Mouse (Mus musculus) retina, adult 2 months (tissue): ENCODE measurements around the gene Acadl.

ENCODE experiments used
- DNase-seq: peaks from one replicate; pipeline ENCODE4 v3.0.0-alpha.2; 2012; ENCODE audit warnings: low read depth, low spot score

Gene Acadl

DNA sequence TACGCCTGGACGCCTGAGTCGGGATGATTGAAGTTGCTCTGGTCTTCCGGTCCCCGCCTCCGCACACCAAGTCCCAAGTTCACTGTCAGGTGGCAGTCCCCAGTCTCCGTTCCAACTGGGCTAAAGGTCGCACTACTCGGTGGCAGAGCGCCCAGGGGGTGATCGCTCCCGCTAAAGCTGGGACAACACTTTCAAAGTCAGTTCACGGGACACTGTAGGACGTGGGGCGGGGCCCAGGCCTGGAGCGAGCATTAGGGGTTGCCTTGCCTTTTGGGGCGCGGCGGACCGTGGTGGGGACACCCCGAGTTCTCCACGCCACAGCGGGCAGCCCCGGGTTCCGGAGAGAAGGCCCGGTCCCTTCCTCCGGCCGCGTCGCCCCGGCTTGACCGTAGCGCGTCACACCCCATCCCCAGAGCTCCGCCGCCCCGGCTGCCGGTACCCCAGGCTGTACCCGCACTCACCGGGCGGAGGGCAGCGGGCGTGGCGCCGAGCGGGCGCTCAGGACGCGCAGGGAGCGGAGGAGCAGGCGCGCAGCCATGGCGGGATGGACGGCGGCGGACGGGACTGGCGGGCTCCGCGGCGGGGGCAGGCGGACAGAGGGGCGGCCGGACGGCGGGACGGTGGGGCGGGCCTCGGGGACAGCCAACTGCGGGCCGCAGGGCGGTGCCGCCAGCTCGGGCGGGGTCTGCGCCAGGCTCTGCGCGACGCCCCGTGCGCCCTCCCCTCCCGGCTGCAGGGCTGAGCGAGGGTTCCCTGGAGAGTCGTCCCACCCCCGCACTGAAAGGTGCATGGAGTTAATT is at the start of gene Acadl:
Gene Acadl (minus strand): TSS at position 566 of the 800 bp plus-strand sequence.
- no peak for DNase-seq

DNA sequence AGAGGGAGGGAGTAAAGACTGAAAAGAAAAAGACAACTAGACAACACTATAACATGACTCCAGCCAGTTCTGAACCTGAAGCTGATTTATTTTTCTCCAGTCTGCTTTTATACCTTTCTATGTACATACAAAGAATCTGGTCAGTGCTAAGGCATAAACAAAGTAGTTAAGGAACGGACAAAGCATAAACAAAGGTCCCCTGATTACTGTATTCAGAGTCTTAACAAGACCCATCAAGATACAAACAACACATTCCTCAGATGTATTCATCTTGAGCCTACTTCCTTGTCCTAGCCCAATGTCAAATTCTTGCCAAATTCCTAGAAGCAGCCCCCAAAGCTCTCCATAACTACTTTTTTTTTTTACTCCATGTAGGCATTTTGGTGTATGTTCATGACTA is 49.2 kb upstream of the Acadl start:
- no peak for DNase-seq

DNA sequence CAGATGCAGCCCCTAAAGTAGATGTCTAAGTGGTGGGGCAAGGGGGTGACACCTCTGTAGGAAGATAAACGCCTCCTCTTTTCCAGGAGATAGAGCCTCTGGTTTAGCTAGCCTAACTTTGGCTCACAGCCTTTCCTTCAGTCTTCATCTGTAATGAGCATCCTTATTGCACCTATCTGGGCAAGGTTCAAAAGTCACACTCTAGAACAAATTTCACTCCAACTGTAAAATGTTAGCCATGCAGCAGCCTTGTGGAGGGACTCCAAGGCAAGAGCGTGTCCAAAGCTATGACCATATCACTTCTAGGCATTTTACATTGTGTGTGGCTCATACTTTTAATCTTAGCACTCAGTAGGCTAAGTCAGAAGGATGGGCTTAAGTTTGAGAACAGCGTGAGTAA is 39.5 kb upstream of the Acadl start:
- no peak for DNase-seq

DNA sequence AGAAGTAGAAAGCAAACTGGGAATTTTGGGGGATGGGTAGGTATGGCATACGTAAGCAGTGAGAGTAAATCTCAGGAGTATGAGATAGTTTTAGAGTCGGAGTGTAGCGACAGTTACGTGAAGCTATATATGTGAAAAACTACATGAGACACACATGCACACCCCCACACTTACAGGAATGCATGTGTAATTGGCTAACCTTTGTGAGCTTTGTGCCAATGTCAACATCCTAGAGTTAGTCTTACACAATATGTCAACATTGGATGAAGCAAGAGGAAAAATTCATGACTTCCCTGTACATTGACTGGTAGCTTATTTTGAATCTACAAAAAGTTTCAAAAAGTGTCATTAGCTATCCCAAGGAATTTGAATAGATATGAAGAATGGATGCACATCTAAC is 37.9 kb upstream of the Acadl start:
- DNase-seq, result no peak

DNA sequence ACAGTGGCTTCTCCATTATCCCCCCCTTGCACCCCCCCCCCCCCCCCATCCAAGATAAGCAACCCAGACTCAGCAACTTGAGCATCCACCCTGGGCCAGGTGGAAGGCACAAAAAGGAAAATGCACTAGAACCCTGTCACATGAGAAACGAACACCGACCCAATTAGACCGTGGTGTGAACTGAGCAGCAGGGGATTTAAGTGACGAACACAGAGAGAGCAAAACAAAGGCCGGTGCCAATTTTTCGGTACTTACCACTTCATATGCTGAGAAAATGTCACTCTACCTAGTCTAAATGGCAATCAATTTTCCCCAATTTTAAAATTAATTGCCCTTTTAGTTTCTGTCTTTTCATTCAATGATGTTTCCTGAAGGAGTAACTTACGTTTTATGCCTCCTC is 35.2 kb upstream of the Acadl start:
- DNase-seq, result no peak

DNA sequence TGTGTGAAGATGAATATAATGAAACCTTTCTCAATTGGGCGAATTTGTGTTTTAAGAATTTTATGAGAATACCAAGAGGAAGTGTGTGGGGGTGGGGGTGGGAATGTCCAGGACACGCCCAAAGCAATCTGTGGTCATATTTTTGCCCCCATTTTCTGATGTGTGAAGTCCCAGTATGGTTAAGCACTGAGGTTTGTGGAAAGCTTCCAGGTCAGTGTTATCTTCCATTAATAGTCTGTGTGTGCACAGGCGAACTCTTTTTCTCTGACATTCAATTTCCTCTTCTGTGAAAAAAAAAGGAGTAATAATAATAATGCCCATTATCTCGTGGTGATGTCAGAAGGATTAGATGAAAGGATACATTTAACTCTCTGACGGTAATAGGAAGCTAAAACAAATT is 33.5 kb upstream of the Acadl start:
- no peak for DNase-seq

DNA sequence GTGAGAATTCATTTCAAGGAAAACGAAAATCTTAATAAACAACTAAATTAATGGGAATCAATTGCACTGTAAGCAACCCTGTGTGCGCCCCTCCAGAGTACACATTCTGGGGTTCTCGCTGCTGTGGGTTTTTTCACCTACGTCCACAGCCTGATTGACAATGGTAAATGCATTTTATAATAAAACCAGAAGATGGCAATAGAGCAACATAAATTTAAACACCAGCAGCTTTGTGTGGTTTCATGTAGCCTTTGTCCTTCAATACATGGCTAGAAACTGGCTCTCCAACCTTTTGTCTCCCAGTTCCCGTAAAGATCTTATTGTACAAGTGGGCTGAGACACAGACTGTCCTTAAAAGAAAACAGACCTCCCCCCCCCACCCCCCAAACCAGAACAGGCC is 33.0 kb upstream of the Acadl start:
- DNase-seq, result no peak

DNA sequence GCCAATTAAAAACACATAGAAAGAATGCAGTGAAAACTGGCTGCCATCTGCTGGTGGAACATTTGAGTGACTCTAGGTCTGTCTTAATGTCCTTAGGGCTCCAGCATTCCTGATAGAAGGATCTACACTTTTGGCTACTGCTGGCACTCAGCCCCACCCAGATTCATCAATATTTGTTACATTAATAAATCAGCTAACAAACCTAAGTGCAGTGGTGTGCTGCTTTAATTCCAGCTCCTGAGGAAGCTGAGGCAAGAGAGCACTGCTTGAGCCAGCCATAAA is 32.7 kb upstream of the Acadl start:
- DNase-seq, result no peak

DNA sequence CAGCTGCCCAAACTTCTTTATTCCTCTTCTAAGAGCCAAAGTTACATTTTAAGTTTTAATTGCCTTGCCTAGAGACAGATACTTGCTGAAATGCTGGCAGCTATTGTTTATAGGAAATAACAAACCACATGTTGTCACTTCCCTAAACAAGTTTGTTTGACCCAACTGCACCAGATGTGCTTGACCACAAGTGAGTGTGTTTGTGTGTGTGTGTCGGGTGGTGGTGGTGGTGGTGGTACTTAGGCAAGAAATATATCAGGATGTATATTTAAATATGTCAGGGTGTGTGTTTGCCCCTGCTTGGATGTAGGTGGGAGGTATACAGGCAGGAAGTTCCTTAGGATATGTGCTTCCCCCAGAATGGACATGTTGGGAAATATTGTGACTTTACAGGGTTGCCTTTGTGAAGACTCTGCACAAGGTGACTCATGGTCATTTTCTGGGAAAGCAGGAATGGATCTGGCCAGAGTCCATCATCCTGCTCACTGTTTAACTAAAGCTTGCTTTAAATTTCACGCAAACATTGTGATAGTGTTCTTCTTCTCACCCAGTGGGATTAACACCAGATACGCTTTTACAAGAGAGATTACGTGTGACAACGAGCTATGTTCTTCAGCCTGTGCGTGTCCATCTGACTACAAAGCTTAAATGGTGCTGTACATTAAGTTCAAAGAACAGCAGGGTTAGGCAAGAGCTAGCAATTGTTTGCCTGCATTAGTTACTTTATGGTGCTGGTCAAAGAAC is 32.2 kb upstream of the Acadl start:
- DNase-seq, result no peak

DNA sequence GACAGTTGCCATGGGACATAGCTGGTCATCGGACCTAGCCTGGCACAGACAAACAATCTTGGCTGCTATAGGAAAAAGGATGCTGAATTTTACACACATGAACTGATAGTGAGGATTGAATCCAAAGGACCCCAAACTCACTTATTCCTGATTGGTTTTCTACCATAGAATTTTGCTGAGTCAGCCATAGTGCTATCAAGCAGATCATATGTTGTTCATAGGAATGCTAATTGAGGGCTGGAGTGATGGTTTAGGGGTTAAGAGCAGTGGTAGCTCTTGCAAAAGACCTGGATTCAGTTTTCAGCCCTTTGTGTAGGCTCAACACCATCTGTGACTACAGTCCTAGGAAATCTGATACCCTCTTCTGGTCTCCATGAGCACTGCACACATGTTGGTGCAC is 24.1 kb upstream of the Acadl start:
- no peak for DNase-seq

DNA sequence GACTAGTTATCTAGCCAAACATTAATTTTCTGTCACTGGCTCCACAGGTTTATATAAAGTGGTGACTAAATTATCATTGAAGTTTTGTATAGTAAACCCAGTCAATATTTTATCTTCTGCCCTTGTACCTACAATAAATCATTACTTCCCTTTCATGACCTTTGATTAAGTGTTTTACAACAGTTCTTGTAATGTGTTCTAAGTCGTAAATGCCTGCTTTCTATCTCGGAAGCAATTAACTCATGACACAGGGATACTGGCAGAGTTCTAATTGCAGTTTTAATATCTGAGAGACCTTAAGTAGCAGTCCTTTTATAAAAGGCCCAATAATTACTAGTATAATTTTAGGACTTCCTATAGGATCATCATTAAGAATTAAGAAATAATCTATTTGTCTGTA is 17.1 kb upstream of the Acadl start:
- no peak for DNase-seq

DNA sequence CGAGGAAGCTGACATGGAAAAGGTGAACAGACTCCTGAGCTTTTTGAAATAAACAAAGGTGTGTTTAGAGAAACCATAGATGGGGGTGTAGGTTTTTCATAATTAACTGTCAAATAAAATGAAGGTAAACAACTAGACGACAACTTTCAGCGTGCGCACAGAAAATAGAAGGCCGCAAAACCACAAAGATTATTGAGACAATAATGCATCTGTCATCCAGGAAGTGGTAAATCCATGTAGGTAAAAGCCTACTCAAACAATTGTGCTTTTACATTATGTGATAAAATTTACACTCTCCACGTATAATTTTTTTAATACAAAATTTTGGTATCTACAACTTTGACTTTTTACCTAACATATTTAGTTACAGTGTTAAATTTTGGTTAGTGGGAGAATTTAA is 11.7 kb upstream of the Acadl start:
- DNase-seq, result no peak

DNA sequence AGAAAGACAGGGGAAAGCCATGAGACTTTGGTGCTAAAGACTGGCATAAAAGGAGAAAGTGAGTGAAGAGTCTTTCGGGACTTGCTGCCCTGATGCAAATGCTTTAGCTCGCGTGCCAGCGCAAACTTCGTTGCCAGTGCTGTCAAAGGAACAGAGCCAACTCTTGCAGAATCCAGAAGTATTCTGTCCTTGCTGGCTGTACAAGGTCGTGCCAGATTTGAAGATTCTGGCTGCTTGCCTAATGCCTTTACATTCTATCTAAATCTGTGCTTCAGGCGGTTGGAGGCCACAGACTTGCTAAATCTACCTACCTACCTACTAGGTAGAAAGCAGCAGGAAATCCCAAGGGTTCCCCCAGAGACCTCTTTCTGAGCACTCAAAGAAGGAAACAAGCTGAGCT is 8.5 kb upstream of the Acadl start:
- no peak for DNase-seq

DNA sequence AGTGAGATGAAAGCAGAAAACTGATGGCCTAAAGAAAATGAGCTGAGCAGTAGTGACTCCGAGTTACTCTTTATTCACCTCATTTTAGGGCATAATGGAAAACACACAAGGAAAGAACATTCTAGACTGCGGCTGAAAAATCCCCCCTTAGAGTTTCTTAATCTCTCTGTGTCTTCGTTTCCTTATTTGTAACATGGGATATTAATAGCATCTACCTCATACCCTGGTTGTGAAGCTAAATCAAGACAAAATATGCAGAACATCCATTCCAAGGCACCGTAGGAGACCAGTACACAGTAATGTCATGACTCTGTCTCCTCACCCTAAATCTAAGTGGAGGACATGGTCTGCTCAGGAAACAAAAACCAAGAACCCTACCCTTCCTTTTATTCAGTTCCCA is 2.6 kb upstream of the Acadl start:
- DNase-seq, result no peak

DNA sequence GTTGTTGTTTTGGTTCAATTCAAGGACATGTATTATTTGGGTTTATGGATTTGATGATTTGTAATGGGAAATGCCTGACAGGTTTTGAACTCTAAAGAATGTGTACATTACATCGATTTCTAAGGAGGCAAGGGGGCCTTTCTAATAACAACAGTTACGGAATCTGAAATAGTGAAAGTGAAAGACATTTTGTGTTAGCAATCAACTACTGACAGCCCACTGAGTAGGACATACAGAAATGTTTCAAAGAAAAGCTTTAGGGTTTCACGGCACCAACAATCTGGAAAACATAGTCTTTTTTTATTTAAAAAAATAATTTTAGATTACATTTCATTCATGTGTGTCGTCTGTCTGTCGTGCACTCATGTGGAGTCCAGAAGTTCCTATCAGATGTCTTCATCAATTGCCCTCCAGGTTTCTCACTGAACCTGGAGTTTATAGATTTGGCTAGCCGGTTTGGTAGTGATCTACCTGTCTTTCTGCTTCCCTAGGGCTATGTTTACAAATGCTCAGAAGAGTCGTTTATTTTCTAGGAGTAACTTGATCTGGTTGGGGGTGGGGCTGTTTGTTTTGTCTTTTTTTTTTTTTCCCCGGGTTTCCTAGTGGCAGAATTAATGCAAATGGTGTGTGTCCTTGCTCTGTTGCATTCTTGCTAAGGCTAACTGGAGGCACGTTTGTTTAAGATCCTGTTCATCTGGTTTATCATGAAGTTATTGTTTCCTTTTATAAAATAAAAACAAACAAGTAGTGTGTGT is 841 bp upstream of the Acadl start:
- no peak for DNase-seq

DNA sequence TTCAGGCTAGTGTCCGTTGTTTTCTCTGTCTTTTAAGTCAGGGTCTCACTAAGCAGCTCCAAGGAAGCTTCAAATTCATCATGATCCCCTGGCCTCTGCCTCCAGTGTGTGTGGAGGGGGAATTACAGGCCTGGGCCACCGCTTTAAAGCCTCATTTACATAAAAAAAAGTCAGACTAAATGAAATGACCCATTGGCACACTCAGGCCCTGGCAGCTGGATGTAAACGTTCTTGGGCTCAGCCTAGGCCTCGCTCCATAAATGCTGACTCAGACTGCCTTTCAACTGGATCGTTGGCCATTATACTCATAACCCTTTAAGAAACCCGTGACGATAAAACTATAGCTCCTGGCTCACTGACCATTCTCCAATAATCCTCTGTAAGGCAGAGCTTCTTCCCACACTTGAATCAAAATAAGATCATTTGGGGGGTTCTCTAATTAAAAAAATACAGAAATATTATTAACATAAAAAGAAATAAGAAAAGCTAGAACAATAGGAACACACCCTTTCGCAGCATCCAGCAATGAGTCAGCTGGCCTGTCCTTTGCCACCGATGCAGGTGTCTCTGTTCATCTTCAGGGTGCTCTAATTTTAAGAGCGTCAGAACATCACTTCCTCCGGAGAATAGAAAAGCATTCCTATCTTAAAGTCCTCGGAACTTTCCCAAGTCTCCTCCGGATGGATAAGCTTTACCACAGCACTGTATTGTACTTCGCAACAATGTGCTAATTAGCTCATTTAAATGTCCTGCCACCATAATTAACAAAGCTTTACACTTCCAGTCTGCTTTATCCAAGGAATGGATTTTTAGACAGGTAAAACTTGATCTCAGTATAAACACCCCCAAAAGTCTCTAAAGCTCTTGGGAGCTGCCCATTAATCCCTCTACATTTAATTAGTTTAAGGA is 1.1 kb downstream of the Acadl start:
- no peak for DNase-seq

DNA sequence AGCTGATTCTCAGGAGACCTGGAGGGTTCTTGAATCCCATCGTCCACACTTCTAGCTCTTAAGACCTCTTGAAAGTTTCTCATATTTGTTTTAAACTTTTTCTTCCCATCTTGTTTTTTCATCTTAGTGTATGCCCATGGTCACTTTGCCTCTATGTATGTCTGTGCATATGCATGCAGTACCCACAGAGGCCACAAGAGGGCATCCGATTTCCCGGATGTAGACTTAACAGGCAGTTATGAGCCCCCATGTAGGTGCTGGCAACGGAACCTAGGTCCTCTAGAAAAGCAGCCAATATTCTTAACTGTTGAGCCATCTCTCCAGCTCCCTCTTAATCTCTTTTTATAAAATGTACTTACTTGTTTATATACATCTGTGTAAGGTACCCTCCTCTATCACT is 15.6 kb downstream of the Acadl start:
- DNase-seq, result no peak

DNA sequence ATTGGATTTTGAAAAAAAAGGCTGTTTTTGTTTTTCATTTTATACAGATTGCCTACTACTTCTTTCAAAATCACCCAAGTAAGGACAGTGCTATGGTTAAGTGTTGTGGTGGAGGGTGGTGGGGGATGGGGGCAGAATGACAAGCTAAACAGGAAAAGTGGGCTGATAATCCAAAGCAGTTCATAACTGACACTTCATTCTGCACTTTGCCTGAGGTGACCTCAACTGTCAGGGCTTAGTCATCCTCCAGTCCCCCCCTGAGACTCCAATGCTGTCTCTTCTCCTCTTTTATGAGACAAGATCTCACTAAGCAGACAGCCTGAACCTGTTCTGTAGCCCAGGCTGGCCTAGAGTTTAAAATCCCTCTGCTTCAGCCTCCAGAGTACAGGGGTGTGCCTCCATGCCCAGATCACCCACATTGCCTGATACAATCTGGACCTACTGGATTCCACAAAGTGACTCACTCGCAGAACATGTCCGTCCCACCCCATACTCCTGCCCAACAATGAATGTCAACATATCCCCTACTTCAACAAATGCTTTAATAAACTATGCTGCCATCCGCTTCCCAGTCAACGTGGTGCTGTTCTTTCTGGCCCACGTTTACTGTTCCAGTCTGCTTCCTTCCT is 17.3 kb downstream of the Acadl start:
- DNase-seq, result no peak

DNA sequence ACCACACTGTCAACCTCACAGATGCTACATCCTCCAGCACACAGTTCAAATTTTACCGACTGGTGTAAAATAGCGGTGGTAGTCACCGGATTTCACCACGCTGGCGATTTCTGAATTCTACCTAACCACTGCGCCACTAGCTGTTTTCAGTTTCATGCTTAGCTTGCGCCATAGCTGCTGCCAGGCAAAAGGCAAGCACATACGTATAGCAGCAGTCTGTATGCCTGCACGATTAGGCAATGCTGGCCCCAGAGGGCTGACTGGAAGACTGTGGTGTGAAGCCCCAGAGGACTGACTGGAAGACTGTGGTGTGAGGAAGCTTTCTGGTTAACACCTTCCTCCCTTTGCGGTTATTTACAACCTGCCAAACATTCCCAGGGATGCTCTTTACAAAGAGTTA is 21.1 kb downstream of the Acadl start:
- DNase-seq, result no peak

DNA sequence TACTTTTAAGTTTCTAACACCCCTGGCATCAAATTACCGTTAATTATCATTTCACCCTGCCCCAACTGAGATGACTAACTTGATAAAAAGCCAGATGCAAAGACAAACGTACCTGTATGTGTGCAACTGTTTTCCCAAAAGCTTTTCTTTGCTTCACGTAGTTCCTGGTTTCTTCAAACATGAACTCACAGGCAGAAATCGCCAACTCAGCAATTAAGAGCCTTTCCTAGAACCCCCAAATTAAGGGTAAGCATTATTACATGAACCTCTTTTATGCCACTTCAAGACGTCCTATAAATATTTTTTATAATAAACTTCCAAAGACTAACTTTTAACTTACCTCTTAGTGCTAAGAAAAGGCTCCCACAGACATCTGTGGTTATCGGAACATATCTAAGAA is 21.6 kb downstream of the Acadl start:
- no peak for DNase-seq

DNA sequence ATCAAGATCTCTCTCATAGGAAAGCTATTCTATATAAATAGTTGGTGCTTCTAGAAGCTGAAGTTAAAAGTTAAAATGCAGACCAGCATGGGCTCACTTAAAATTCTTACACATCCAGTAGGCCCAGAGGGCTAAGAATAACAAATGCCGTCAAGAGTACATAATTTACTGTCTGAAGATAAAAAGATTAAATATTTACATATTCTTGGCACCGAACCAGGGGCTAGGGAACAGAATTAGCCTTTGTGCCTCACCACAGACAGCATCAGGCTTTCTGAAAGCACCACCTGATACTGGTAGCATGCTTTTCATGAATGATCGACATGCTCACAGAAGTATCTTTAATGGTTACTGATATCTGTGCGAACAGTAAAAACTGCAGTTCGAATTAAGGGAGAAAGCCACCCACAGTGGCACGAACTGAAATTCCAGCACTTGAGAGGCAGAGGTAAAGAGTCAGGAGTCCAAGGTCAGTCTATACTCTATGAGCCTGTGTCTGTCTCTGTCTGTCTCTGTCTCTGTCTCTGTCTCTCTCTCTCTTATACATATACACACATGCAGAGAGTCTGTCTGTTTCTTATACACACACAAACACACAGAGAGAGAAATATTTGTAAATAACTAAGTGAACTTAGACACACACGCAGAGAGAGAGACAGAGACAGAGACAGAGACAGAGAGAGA is 23.2 kb downstream of the Acadl start:
- DNase-seq, result no peak
